Mouse (Mus musculus): ENCODE data around the gene Rnf145.

GRCm38 (mm10) chr11:44562389-44563135, 43.8 kb downstream of the Rnf145 start:
- TF ChIP-seq GATA1 (IDR thresholded peaks at IDR 0.05; ENCODE audit: low read length) (no peak), TAL1 (IDR thresholded peaks at IDR 0.05; ENCODE audit: low read length) (no peak)
